Mouse (Mus musculus) neutrophil, adult 5-6 weeks (primary cell): ENCODE data around the gene Gm11007. TPM values are rescaled to one million over a fixed set of nuclear protein-coding genes. Genes with fewer than 3 reads are reported as not detected.
"Not testable (repeated sequence)": the region's sequence is repeated elsewhere in the genome, so short reads cannot be mapped to it uniquely, and the experiment has no call there.

ENCODE experiments used
- ATAC-seq: fragments of 151-379, 151-347 bp; 2 replicates; pipeline ENCODE4 v1.8.0; 2017; ENCODE audit warnings: mild to moderate bottlenecking, moderate TSS enrichment; ENCODE audit not compliant: insufficient number of reproducible peaks, poor library complexity, low FRiP score, severe bottlenecking; ENCODE audit errors: extremely low read depth
- total RNA-seq: library from RNA; stranded (forward); fragments of 200-1000 nt; gene quantifications from 2 replicates; pipeline ENCODE4 v1.2.3, GENCODE M21; 2017

Gene Gm11007
- not detected in 2 replicates for total RNA-seq

DNA sequence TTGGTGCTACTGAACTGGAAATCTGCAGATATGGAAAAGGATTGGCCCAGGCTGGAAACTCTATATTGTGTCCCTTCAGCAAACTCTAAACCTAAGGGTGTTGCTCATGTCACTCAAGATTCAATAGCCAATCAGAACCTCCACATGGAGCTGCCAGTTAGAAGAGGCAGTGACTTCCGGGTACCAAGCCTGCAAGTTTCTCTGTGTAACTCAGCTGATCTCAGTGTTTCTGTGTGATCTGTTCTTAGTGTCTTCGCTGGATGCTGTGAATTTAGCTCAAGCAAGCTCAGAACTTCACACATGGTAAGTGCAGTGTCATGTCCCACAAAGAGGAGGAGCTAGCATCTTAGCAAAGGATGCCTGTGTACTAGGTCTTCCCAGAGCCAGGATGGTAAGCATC, at the start of gene Gm11007:
TSS of gene Gm11007 (plus strand) at position 301 of the 400 bp plus-strand sequence.
- not testable (repeated sequence) for ATAC-seq

Other genes with a start within 250 kb of the Gm11007 start
- gene Gm4724, start 208.2 kb upstream of the Gm11007 start, total RNA-seq = 2.5 and 3.4 TPM in 2 replicates
- 8.6 and 13.1 TPM in 2 replicates for gene Zfp965, start 174.0 kb upstream of the Gm11007 start, total RNA-seq
- not detected in 2 replicates for gene Zfp969, start 59.7 kb downstream of the Gm11007 start, total RNA-seq
- gene Gm2007, start 97.6 kb downstream of the Gm11007 start, total RNA-seq = not detected in 2 replicates
- gene Gm14288, start 157.1 kb downstream of the Gm11007 start, total RNA-seq = 1.2 TPM in 1 of 2 replicates, not detected in the other
- gene Gm6710, start 225.2 kb downstream of the Gm11007 start, total RNA-seq = 0.70 and 4.1 TPM in 2 replicates